Mouse (Mus musculus) limb, embryonic 12.5 days (tissue): ENCODE measurements around the gene Igdcc3. TPM values are rescaled to one million over a fixed set of nuclear protein-coding genes. Genes with fewer than 3 reads are reported as not detected.

Experiments used
- ATAC-seq: fragments of 200-750 bp; cut with Nextera tagmentation; 2 replicates; pipeline ENCODE4 v1.8.0; 2017; ENCODE audit warnings: low read depth, moderate TSS enrichment; ENCODE audit not compliant: insufficient number of reproducible peaks, insufficient read depth, low FRiP score, low TSS enrichment
- H3K27ac ChIP-seq: fragments of 300-500 bp; sonication (generic); 2 replicates; pipeline ENCODE4 v1.5.1; 2016; ENCODE audit warnings: mild to moderate bottlenecking, moderate library complexity
- H3K27me3 ChIP-seq: fragments of 300-500 bp; sonication (generic); 2 replicates; pipeline ENCODE4 v1.6.1; 2016; ENCODE audit warnings: mild to moderate bottlenecking, moderate library complexity
- H3K36me3 ChIP-seq: fragments of 300-500 bp; sonication (generic); 2 replicates; pipeline ENCODE4 v1.6.1; 2016; ENCODE audit warnings: mild to moderate bottlenecking, moderate library complexity
- H3K4me1 ChIP-seq: fragments of 300-500 bp; sonication (generic); replicated peaks from 2 replicates; pipeline ENCODE4 v1.6.1; 2016
- H3K4me2 ChIP-seq: fragments of 300-500 bp; sonication (generic); 2 replicates; pipeline ENCODE4 v1.6.1; 2016; ENCODE audit warnings: mild to moderate bottlenecking, moderate library complexity
- H3K4me3 ChIP-seq: fragments of 300-500 bp; sonication (generic); replicated peaks from 2 replicates; pipeline ENCODE4 v1.5.1; 2016; ENCODE audit warnings: mild to moderate bottlenecking
- H3K9ac ChIP-seq: fragments of 300-500 bp; sonication (generic); replicated peaks from 2 replicates; pipeline ENCODE4 v1.6.1; 2016; ENCODE audit warnings: mild to moderate bottlenecking, moderate library complexity
- H3K9me3 ChIP-seq: fragments of 300-500 bp; sonication (generic); 2 replicates; pipeline ENCODE4 v1.6.1; 2016; ENCODE audit warnings: mild to moderate bottlenecking, moderate library complexity
- WGBS: fragments of 180-500 bp; shearing (Covaris S2); methylation state at CpG from one replicate; pipeline ENCODE4 v1.1.7; 2016; 5-methylcytosine and 5-hydroxymethylcytosine counted together
- polyA plus RNA-seq: library from polyadenylated mRNA; unstranded; fragments of >200 nt; fragmentation: Nextera tagmentation; extraction: Ambion mirVana; gene quantifications from 2 replicates; pipeline ENCODE4 v1.2.1, GENCODE M21; 2016

Gene Igdcc3
- polyA plus RNA-seq, 1 experiment from 2014 or later, result 6.4 TPM

GRCm38 (mm10) chr9:65223927-65224326 lies 82.9 kb downstream of the Igdcc3 start:
- no peak overlapping the region for H3K4me2 ChIP-seq
- H3K4me3 ChIP-seq, result no peak overlapping the region
- 82% methylated on average over 6 of the region's 6 CpGs for WGBS
- no peaks in the 10 kb centered on the region for H3K27me3 ChIP-seq
- H3K9ac ChIP-seq, result no peak overlapping the region
- no peak for ATAC-seq
- H3K27ac ChIP-seq, result no peak overlapping the region
- H3K9me3 ChIP-seq, result no peaks in the 10 kb centered on the region
- H3K36me3 ChIP-seq, result 0 out of 2 replicates have a peak, but pooled peaks cover under 1% of the 10 kb centered on the region
- no peaks in the 10 kb centered on the region for H3K4me1 ChIP-seq

- ATAC-seq, result no peak
- Histone ChIP-seq H3K4me1 (no peaks in the 10 kb centered on the region), H3K27ac (no peak overlapping the region), H3K4me3 (no peak overlapping the region), H3K36me3 (peaks cover 9% of the 10 kb centered on the region; the same call in 1 of the 2 replicates), H3K9me3 (no peaks in the 10 kb centered on the region), H3K4me2 (no peak overlapping the region), H3K27me3 (no peaks in the 10 kb centered on the region), H3K9ac (no peak overlapping the region)
- 44% methylated on average over 4 of the region's 4 CpGs for WGBS
Observed at GRCm38 (mm10) chr9:65225795-65226194, 84.8 kb downstream of the Igdcc3 start.

GRCm38 (mm10) chr9:65230250-65230649 lies 89.3 kb downstream of the Igdcc3 start:
- Histone ChIP-seq H3K9ac (no peak overlapping the region), H3K27ac (no peak overlapping the region), H3K36me3 (peaks cover 18% of the 10 kb centered on the region; the same call in 1 of the 2 replicates), H3K4me3 (no peak overlapping the region), H3K27me3 (no peaks in the 10 kb centered on the region), H3K9me3 (no peaks in the 10 kb centered on the region), H3K4me1 (peaks cover 5% of the 10 kb centered on the region; the same call in 1 of the 2 replicates), H3K4me2 (no peak overlapping the region)
- no peak for ATAC-seq
- WGBS, result 77% methylated on average over 6 of the region's 6 CpGs

GRCm38 (mm10) chr9:65231284-65231683 lies 90.3 kb downstream of the Igdcc3 start:
- ATAC-seq, result no peak
- Histone ChIP-seq H3K36me3 (peaks cover 18% of the 10 kb centered on the region; the same call in 1 of the 2 replicates), H3K4me2 (no peak overlapping the region), H3K9me3 (no peaks in the 10 kb centered on the region), H3K9ac (no peak overlapping the region), H3K27ac (no peak overlapping the region), H3K27me3 (no peaks in the 10 kb centered on the region), H3K4me1 (peaks cover 5% of the 10 kb centered on the region; the same call in 1 of the 2 replicates), H3K4me3 (no peak overlapping the region)
- WGBS, result 45% methylated on average over 8 of the region's 8 CpGs

- no peak for ATAC-seq
- H3K36me3 ChIP-seq, result peaks cover 22% of the 10 kb centered on the region; the same call in 1 of the 2 replicates
- H3K4me3 ChIP-seq, result no peak overlapping the region
- peaks cover 13% of the 10 kb centered on the region for H3K4me1 ChIP-seq
- no peak overlapping the region for H3K9ac ChIP-seq
- 84% methylated on average over 9 of the region's 9 CpGs for WGBS
- H3K27ac ChIP-seq, result no peak overlapping the region
- no peaks in the 10 kb centered on the region for H3K9me3 ChIP-seq
- H3K27me3 ChIP-seq, result no peaks in the 10 kb centered on the region
- H3K4me2 ChIP-seq, result no peak overlapping the region
Observed at GRCm38 (mm10) chr9:65233243-65233985, 92.4 kb downstream of the Igdcc3 start.

GRCm38 (mm10) chr9:65234734-65235133 lies 93.7 kb downstream of the Igdcc3 start:
- H3K9me3 ChIP-seq, result no peaks in the 10 kb centered on the region
- H3K4me2 ChIP-seq, result no peak overlapping the region
- no peaks in the 10 kb centered on the region for H3K27me3 ChIP-seq
- H3K4me3 ChIP-seq, result no peak overlapping the region
- no peak for ATAC-seq
- no peak overlapping the region for H3K9ac ChIP-seq
- H3K27ac ChIP-seq, result no peak overlapping the region
- peaks cover 18% of the 10 kb centered on the region; the same call in 1 of the 2 replicates for H3K36me3 ChIP-seq
- peaks cover 18% of the 10 kb centered on the region for H3K4me1 ChIP-seq
- 80% methylated on average over 3 of the region's 3 CpGs for WGBS

Other genes starting within 250 kb of the Igdcc3 start
- 0.08 and 0.09 TPM in 2 replicates for gene Slc24a1, start 189.6 kb upstream of the Igdcc3 start, polyA plus RNA-seq
- gene Ints14, start 180.3 kb upstream of the Igdcc3 start, polyA plus RNA-seq, result 60.2 and 65.5 TPM in 2 replicates
- 103 and 104 TPM in 2 replicates for gene Hacd3, start 119.5 kb upstream of the Igdcc3 start, polyA plus RNA-seq
- gene Dpp8, start 108.8 kb upstream of the Igdcc3 start, polyA plus RNA-seq, result 44.7 and 50.1 TPM in 2 replicates
- 15.7 and 18.2 TPM in 2 replicates for gene Igdcc4, start 39.7 kb upstream of the Igdcc3 start, polyA plus RNA-seq
- 8.2 and 8.7 TPM in 2 replicates for gene Parp16, start 54.2 kb downstream of the Igdcc3 start, polyA plus RNA-seq
- gene Cilp, start 124.0 kb downstream of the Igdcc3 start, polyA plus RNA-seq, result 0.54 and 0.63 TPM in 2 replicates
- 60.0 and 60.8 TPM in 2 replicates for gene Clpx, start 153.1 kb downstream of the Igdcc3 start, polyA plus RNA-seq
- gene Pdcd7, start 204.9 kb downstream of the Igdcc3 start, polyA plus RNA-seq, result 17.0 and 18.3 TPM in 2 replicates
- 0.15 and 0.44 TPM in 2 replicates for gene Ubap1l, start 219.9 kb downstream of the Igdcc3 start, polyA plus RNA-seq